Mouse (Mus musculus) cortical plate, adult 2 months (tissue): ENCODE results near the gene Pfkfb2.

Experiments used
- CTCF ChIP-seq: fragments of 200-500 bp; IDR thresholded peaks from 2 replicates; pipeline ENCODE4 v1.5.1; 2011; ENCODE audit warnings: mild to moderate bottlenecking, control low read depth, low read length; ENCODE audit not compliant: insufficient read depth; ENCODE audit errors: extremely low read depth
- POLR2A ChIP-seq: fragments of 200-500 bp; IDR thresholded peaks from 2 replicates; pipeline ENCODE4 v1.6.1; 2011; ENCODE audit warnings: mild to moderate bottlenecking, low read length, control low read depth; ENCODE audit not compliant: insufficient read depth; ENCODE audit errors: extremely low read depth

- no peak for TF ChIP-seq POLR2A
- no peak for TF ChIP-seq CTCF
These were observed 40.9 kb upstream of the Pfkfb2 start for GRCm38 (mm10) chr1:130769925-130770324.
